Mouse (Mus musculus) intestine, postnatal 0 days (tissue): ENCODE measurements around the gene AI854703. TPM values are rescaled to one million over a fixed set of nuclear protein-coding genes. Genes with fewer than 3 reads are reported as not detected.

Source experiments
- ATAC-seq: fragments of 200-750 bp; cut with Nextera tagmentation; 2 replicates; pipeline ENCODE4 v1.8.0; 2017; ENCODE audit warnings: mild to moderate bottlenecking, moderate TSS enrichment, moderate library complexity
- H3K27ac ChIP-seq: fragments of 300-500 bp; sonication (generic); 2 replicates; pipeline ENCODE4 v1.5.1; 2014; ENCODE audit warnings: mild to moderate bottlenecking, low read depth, low read length, moderate library complexity
- H3K27me3 ChIP-seq: fragments of 300-500 bp; sonication (generic); replicated peaks from 2 replicates; pipeline ENCODE4 v1.6.1; 2014; ENCODE audit warnings: low read length, mixed read lengths; ENCODE audit not compliant: control insufficient read depth, insufficient read depth
- H3K36me3 ChIP-seq: fragments of 300-500 bp; sonication (generic); 2 replicates; pipeline ENCODE4 v1.6.1; 2014; ENCODE audit warnings: mild to moderate bottlenecking, moderate library complexity; ENCODE audit not compliant: control insufficient read depth, insufficient read depth
- H3K4me1 ChIP-seq: fragments of 300-500 bp; sonication (generic); replicated peaks from 2 replicates; pipeline ENCODE4 v1.6.1; 2014; ENCODE audit warnings: antibody characterized with exemption, low read length, mixed read lengths; ENCODE audit not compliant: control insufficient read depth, insufficient read depth
- H3K4me2 ChIP-seq: fragments of 300-500 bp; sonication (generic); replicated peaks from 2 replicates; pipeline ENCODE4 v1.6.1; 2014; ENCODE audit warnings: low read depth, mild to moderate bottlenecking, moderate library complexity
- H3K4me3 ChIP-seq: fragments of 300-500 bp; sonication (generic); 2 replicates; pipeline ENCODE4 v1.5.1; 2014; ENCODE audit warnings: low read depth, low read length
- H3K9ac ChIP-seq: fragments of 300-500 bp; sonication (generic); 2 replicates; pipeline ENCODE4 v1.6.1; 2014; ENCODE audit warnings: mild to moderate bottlenecking, low read depth, low read length
- H3K9me3 ChIP-seq: fragments of 300-500 bp; sonication (generic); 2 replicates; pipeline ENCODE4 v1.6.1; 2016; ENCODE audit warnings: mixed run types; ENCODE audit not compliant: control insufficient read depth
- CTCF ChIP-seq: sonication (generic); IDR thresholded peaks from 2 replicates; pipeline ENCODE4 v1.5.1; 2016; ENCODE audit warnings: low read depth, mild to moderate bottlenecking, control low read depth, antibody characterized with exemption, moderate library complexity
- WGBS: fragments of 180-500 bp; shearing (Covaris S2); extraction: QIAGEN DNeasy Blood & Tissue Kit; methylation state at CpG from one replicate; pipeline ENCODE4 v1.1.7; 2014; 5-methylcytosine and 5-hydroxymethylcytosine counted together
- polyA plus RNA-seq: library from polyadenylated mRNA; unstranded; fragments of >200 nt; fragmentation: Nextera tagmentation; extraction: Ambion mirVana; gene quantifications from 2 replicates; pipeline ENCODE4 v1.2.1, GENCODE M21; 2015

AI854703 gene
- polyA plus RNA-seq, 1 experiment from 2014 or later = 0.63 TPM

DNA sequence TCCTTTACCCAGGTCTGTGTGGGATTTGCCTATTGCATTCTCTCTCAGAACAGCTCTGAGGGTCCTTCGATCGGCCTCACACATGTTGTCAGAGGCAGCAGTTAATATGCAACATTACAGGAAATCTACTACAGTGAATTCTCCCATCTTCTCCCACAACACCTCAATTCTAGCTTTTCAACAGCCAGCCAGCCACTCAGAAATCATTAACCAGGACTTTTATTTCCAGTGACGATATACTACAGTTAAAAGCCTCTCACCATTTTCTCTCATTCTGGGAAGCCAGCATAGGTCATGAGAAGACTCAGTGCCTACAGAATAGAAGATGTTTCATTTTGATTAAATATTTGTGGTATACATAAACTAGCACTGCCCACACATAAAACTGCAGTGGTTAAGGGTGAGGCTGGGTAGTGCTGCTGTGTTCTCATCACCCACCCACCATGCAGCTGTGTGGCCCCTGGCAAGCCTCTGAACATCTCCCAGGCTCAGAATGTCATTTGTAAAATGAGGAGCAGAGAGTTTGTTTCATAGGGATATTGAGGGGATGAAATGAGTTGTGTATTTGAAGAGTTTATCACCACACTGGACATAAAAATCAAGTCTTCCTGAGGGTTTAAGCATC, 35.2 kb upstream of the AI854703 start:
- TF ChIP-seq CTCF = no peak
- 69% methylated on average over 3 of the region's 3 CpGs for WGBS

DNA sequence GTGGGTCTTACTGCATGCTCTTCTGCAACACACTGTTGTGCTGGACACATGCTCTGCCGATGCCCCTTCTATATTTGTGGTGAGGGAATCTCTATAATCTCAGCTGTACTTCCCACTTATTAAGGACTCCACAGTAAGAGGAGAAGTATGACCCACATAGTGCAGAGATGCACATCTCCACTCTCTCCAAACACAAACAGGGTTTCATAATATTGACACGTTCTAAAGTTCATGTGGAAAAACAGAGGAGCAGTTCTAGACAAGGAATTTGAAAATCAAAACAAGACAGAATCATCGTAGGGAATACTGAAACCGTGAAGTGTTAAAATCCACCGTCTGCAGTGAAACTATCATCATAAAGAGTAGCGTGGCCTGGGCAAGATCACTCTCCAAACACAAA, 34.7 kb upstream of the AI854703 start:
- Histone ChIP-seq H3K27ac (no peak overlapping the region), H3K36me3 (peaks cover 13% of the 10 kb centered on the region; the same call in 1 of the 2 replicates), H3K27me3 (no peaks in the 10 kb centered on the region), H3K4me3 (no peak overlapping the region), H3K9ac (no peak overlapping the region), H3K4me2 (no peak overlapping the region), H3K4me1 (0 out of 2 replicates have a peak, but pooled peaks cover 3% of the 10 kb centered on the region), H3K9me3 (no peaks in the 10 kb centered on the region)
- no peak for ATAC-seq
- 82% methylated on average over 6 of the region's 6 CpGs for WGBS
- TF ChIP-seq CTCF = no peak

More for the DNA sequence above, 35.2 kb upstream of the AI854703 start:
- no peak overlapping the region for H3K4me3 ChIP-seq
- H3K4me2 ChIP-seq = no peak overlapping the region
- no peak for ATAC-seq
- no peak overlapping the region for H3K9ac ChIP-seq
- H3K9me3 ChIP-seq = no peaks in the 10 kb centered on the region
- H3K27me3 ChIP-seq = no peaks in the 10 kb centered on the region
- no peak overlapping the region for H3K27ac ChIP-seq
- 0 out of 2 replicates have a peak, but pooled peaks cover 3% of the 10 kb centered on the region for H3K4me1 ChIP-seq
- H3K36me3 ChIP-seq = peaks cover 8% of the 10 kb centered on the region; the same call in 1 of the 2 replicates

GRCm38 (mm10) chr6:48593158-48594042, 33.2 kb upstream of the AI854703 start, which contains the start of the genes Repin1 and Gm44965:
Repin1 (plus strand) TSS chr6:48593883.
Gm44965 (plus strand) TSS chr6:48593941.
- Histone ChIP-seq H3K4me3 (peak within 1 kb of the TSS; percentile 72), H3K9me3 (no peaks in the 10 kb centered on the region), H3K36me3 (peaks cover 27% of the 10 kb centered on the region), H3K9ac (peak within 1 kb of the TSS; percentile 72), H3K4me1 (0 out of 2 replicates have a peak, but pooled peaks cover 3% of the 10 kb centered on the region), H3K27ac (peak within 1 kb of the TSS; percentile 82), H3K27me3 (no peaks in the 10 kb centered on the region), H3K4me2 (peak within 1 kb of the TSS; percentile 89)
- ATAC-seq = peak; percentile 87
- peak; percentile 66 for TF ChIP-seq CTCF
- 8% methylated on average over 44 of the region's 45 CpGs for WGBS

DNA sequence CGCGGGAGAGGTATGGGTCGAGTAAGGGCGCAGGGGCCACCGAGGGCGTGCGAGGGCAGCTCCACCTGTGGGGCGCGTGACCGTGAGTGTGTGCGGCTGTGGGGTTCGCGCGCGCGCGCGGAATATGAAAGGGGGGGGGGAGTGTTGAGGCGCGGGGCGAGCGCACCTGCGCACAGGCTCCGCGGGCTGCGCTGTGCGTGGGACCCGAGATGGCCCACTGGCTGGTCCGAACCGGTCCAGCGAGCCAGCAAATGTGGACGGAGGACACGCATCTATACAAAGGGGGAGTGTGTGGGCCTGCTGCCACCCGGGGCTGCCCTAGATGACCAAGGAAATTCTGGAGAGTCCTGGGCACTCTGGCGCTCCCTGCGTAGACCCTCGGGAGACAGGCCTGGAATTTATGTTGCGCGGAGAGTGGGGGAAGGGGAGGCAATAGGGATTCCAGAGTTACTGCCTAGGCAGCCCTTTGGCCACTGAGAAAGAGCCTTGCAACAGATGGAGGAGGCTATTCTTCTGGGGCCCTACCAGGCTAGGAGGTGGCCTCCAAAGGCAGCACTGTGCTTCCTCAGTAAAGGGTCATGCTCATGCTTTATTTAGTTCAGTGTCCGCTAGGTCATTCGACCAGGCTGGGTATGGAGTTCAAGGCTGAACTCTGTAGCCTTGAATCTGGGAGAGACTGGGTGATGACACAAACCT, 32.4 kb upstream of the AI854703 start:
- Histone ChIP-seq H3K27me3 (no peaks in the 10 kb centered on the region), H3K36me3 (peaks cover 34% of the 10 kb centered on the region), H3K27ac (peak overlapping the region; percentile 82), H3K4me2 (peak overlapping the region; percentile 89), H3K4me1 (0 out of 2 replicates have a peak, but pooled peaks cover 3% of the 10 kb centered on the region), H3K9ac (peak overlapping the region; percentile 72), H3K4me3 (peak overlapping the region; percentile 72), H3K9me3 (no peaks in the 10 kb centered on the region)
- ATAC-seq = peak; percentile 72
- no peak for TF ChIP-seq CTCF
- 2% methylated on average over 34 of the region's 41 CpGs for WGBS

DNA sequence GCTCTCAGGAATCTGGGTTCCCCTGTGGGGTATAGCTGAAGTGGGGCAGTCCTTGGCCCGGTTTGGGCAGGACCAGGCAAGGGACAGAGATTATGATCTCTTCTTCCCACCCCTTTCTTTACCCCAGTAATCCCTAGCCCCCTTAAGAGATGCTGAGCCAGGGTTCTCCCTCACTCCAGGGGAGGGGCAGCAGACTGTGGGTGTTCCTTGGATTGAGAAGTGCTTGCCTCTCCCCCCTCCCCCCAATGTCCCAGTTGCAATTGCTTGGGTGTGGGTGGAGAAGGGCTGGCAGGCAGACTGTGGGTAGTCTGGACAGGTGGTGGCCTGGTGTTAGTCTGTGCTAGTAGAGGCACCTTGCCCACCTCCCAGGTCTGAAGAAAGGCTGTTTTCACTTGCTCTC, 31.3 kb upstream of the AI854703 start:
- ATAC-seq = no peak
- peak overlapping the region; percentile 72; the same call in 1 of the 2 replicates for H3K9ac ChIP-seq
- H3K27me3 ChIP-seq = no peaks in the 10 kb centered on the region
- no peak overlapping the region for H3K27ac ChIP-seq
- no peaks in the 10 kb centered on the region for H3K9me3 ChIP-seq
- peak overlapping the region; percentile 89; the same call in 1 of the 2 replicates for H3K4me2 ChIP-seq
- peaks cover 38% of the 10 kb centered on the region for H3K36me3 ChIP-seq
- no peak overlapping the region for H3K4me3 ChIP-seq
- 0 out of 2 replicates have a peak, but pooled peaks cover 3% of the 10 kb centered on the region for H3K4me1 ChIP-seq
- WGBS = 70% methylated on average over 1 of the region's 1 CpGs
- TF ChIP-seq CTCF = no peak
